Mouse (Mus musculus) hindbrain, embryonic 15.5 days (tissue): ENCODE measurements around the gene Klhdc8a. TPM values are rescaled to one million over a fixed set of nuclear protein-coding genes. Genes with fewer than 3 reads are reported as not detected.

Experiments
- ATAC-seq: fragments of 200-750 bp; cut with Nextera tagmentation; 2 replicates; pipeline ENCODE4 v1.8.0; 2017; ENCODE audit warnings: low read depth, moderate number of reproducible peaks, moderate TSS enrichment; ENCODE audit not compliant: low FRiP score
- H3K27ac ChIP-seq: fragments of 300-500 bp; sonication (generic); replicated peaks from 2 replicates; pipeline ENCODE4 v1.5.1; 2015; ENCODE audit warnings: mild to moderate bottlenecking, inconsistent platforms
- H3K27me3 ChIP-seq: fragments of 300-500 bp; sonication (generic); 2 replicates; pipeline ENCODE4 v1.6.1; 2015; ENCODE audit warnings: control low read depth, inconsistent platforms
- H3K36me3 ChIP-seq: fragments of 300-500 bp; sonication (generic); 2 replicates; pipeline ENCODE4 v1.6.1; 2015; ENCODE audit warnings: control low read depth, inconsistent platforms
- H3K4me1 ChIP-seq: fragments of 300-500 bp; sonication (generic); replicated peaks from 2 replicates; pipeline ENCODE4 v1.6.1; 2015; ENCODE audit warnings: control low read depth, inconsistent platforms
- H3K4me2 ChIP-seq: fragments of 300-500 bp; sonication (generic); 2 replicates; pipeline ENCODE4 v1.6.1; 2015; ENCODE audit warnings: moderate library complexity, mild to moderate bottlenecking, inconsistent platforms
- H3K4me3 ChIP-seq: fragments of 300-500 bp; sonication (generic); 2 replicates; pipeline ENCODE4 v1.5.1; 2015; ENCODE audit warnings: mild to moderate bottlenecking, inconsistent platforms
- H3K9ac ChIP-seq: fragments of 300-500 bp; sonication (generic); 2 replicates; pipeline ENCODE4 v1.6.1; 2015; ENCODE audit warnings: inconsistent platforms
- H3K9me3 ChIP-seq: fragments of 300-500 bp; sonication (generic); 2 replicates; pipeline ENCODE4 v1.6.1; 2016; ENCODE audit warnings: control low read depth, inconsistent platforms
- WGBS: fragments of 180-500 bp; shearing (Covaris S2); methylation state at CpG from one replicate; pipeline ENCODE4 v1.1.7; 2015; 5-methylcytosine and 5-hydroxymethylcytosine counted together
- polyA plus RNA-seq: library from polyadenylated mRNA; unstranded; fragments of >200 nt; fragmentation: Nextera tagmentation; extraction: Ambion mirVana; gene quantifications from 2 replicates; pipeline ENCODE4 v1.2.1, GENCODE M21; 2015

Gene Klhdc8a
- polyA plus RNA-seq, 1 experiment from 2014 or later, result 8.7 TPM

DNA sequence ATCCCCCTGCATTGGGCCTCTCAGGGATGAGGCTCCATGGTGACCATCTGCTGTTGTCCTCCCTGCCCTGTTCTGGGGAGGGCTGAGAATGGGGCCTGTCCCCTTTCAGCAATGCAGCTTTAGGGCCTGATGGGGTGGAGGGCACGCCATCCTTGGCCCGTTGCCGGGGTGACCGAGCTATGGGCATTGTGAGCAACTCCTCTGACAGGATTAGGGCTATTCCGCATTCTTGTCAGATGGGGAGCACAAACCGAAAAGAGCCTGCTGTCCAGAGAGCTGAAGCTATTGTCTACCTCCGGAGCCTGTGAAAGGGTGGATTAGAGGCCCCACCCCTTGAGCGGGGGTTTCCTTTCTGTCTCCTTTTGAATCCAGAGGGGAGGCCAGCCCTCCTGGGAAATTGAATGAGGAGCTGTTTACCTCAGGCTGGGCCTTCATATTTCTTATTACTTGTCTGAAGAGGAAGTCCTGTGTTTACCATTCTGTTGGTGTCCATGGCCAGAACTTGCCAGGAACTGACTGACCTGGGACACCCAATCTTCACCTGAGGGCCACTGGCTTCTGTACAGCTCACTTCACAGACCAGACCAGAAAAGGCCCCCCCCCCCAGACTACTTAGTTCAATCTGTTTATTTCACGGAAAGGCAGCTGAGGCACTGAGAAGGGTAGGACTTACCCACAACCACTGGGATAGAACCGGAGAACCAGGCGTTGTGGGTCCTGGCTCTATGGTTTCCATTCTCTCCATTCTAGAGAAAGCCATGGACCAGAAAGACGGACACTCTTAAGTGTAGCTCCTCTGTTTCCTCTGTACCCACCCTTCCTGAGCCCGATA, 24.5 kb downstream of the Klhdc8a start:
- H3K9ac ChIP-seq, result peak overlapping the region; percentile 35; the same call in 1 of the 2 replicates
- no peak overlapping the region for H3K4me3 ChIP-seq
- no peaks in the 10 kb centered on the region for H3K36me3 ChIP-seq
- H3K4me1 ChIP-seq, result peaks cover 61% of the 10 kb centered on the region
- peak overlapping the region; percentile 20 for H3K4me2 ChIP-seq
- peak; percentile 85 for ATAC-seq
- no peaks in the 10 kb centered on the region for H3K27me3 ChIP-seq
- WGBS, result 12% methylated on average over 13 of the region's 13 CpGs
- peak overlapping the region; percentile 85 for H3K27ac ChIP-seq
- H3K9me3 ChIP-seq, result no peaks in the 10 kb centered on the region

DNA sequence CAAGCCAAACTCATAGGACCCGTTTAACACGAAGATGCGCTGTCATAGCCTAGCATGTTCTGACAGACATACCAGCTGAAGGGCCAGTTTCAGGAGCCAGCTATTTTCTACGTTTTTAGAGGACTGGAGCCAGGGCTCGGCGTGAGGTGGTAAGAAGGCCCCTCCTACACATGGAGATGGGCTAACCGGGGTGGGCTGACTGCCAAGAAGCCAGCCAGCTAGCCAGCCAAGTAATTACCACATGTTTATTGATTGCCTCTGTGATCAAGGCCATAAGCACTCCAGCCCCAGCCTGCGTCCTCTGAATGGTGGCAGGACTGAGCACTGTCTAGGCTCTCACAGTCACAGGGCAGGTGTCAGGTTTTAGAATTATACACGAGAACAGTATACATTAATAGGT, 28.4 kb downstream of the Klhdc8a start:
- Histone ChIP-seq H3K4me1 (peaks cover 36% of the 10 kb centered on the region), H3K9ac (no peak overlapping the region), H3K36me3 (peaks cover 6% of the 10 kb centered on the region), H3K4me3 (no peak overlapping the region), H3K4me2 (no peak overlapping the region), H3K27ac (peak overlapping the region; percentile 6; the same call in 1 of the 2 replicates), H3K9me3 (no peaks in the 10 kb centered on the region), H3K27me3 (no peaks in the 10 kb centered on the region)
- 30% methylated on average over 9 of the region's 9 CpGs for WGBS
- ATAC-seq, result peak; percentile 57

DNA sequence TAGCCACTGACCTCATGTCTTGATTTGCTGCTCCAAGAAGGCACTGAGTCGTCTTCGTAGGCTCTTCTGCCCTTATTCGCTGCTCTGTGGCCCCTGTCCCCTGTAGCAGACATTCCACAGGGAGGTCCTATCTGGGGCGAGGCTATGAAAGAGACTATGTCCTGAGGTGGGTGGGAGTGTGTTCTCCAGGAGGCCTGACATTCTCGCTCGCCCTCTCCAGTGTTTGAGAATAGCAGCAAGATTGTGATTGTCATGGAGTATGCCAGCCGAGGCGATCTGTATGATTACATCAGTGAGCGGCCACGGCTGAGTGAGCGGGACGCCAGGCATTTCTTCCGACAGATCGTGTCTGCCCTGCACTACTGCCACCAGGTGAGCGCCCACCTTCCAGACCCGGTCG, 29.1 kb downstream of the Klhdc8a start:
- Histone ChIP-seq H3K27me3 (no peaks in the 10 kb centered on the region), H3K36me3 (peaks cover 6% of the 10 kb centered on the region), H3K4me1 (peaks cover 29% of the 10 kb centered on the region), H3K9ac (no peak overlapping the region), H3K9me3 (no peaks in the 10 kb centered on the region), H3K4me3 (no peak overlapping the region), H3K4me2 (no peak overlapping the region), H3K27ac (0 out of 2 replicates have a peak overlapping the region, but pooled peaks have one; percentile 6)
- no peak for ATAC-seq
- WGBS, result 72% methylated on average over 17 of the region's 17 CpGs

DNA sequence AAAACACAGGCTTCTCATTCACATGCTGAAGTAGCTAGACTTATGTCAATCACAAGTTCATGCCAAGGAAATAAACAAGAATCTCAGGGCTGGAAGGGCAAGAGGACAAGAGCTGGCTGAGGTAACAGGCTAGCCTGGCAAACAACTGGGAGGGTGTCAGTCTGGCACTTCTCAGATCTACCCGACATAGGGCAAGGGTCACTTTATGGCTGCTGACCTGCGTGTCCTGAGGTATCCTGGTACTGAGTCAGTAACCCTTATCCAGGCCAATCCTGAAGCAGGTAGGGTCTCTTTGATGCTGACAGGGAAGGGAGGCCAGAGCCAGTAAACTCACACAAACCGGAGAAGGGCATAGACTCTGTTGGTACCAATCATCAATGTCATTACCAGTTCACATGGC, 30.1 kb downstream of the Klhdc8a start:
- 93% methylated on average over 3 of the region's 3 CpGs for WGBS
- no peak for ATAC-seq
- Histone ChIP-seq H3K4me2 (no peak overlapping the region), H3K27ac (no peak overlapping the region), H3K4me1 (peaks cover 27% of the 10 kb centered on the region), H3K27me3 (no peaks in the 10 kb centered on the region), H3K9ac (no peak overlapping the region), H3K36me3 (peaks cover 6% of the 10 kb centered on the region), H3K4me3 (no peak overlapping the region), H3K9me3 (no peaks in the 10 kb centered on the region)

DNA sequence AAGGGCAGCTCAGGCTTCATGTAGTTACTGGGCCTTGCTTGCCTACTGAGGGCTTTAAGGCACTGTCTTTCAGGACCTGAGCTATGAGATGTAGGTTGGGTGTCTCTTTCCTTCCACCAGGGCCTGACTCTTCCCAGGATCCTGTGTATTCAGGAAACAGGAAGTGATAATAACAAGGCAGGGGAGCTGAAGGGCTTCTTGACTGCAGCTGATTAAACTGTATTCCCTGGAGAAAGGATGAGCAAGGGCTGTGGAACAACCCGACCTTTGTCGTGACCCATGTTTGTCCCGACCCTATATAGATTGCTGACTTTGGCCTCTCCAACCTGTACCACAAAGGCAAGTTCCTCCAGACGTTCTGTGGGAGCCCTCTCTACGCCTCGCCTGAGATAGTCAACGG, 31.2 kb downstream of the Klhdc8a start:
- Histone ChIP-seq H3K4me3 (no peak overlapping the region), H3K27ac (no peak overlapping the region), H3K4me1 (peaks cover 36% of the 10 kb centered on the region), H3K4me2 (no peak overlapping the region), H3K9ac (no peak overlapping the region), H3K9me3 (no peaks in the 10 kb centered on the region), H3K36me3 (peaks cover 6% of the 10 kb centered on the region), H3K27me3 (no peaks in the 10 kb centered on the region)
- 83% methylated on average over 7 of the region's 7 CpGs for WGBS
- ATAC-seq, result no peak

DNA sequence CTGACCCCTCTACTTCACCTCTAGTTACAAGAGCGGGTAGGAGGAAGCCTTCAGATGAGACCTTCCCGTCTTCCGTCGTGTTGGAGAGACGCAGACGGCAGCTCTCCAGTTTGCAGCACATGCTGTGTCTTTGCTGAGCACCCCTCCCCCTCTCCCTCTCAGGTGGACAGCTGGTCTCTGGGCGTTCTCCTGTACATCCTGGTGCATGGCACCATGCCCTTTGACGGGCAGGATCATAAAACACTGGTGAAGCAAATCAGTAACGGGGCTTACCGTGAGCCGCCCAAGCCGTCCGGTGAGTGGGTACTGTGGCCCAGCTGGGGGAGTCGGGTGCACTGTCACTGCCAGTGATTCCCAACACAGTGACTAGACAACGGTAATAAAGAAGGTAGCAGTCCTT, 32.0 kb downstream of the Klhdc8a start:
- no peak for ATAC-seq
- Histone ChIP-seq H3K27me3 (no peaks in the 10 kb centered on the region), H3K9me3 (no peaks in the 10 kb centered on the region), H3K4me1 (peaks cover 43% of the 10 kb centered on the region), H3K36me3 (peaks cover 6% of the 10 kb centered on the region), H3K27ac (no peak overlapping the region), H3K4me2 (no peak overlapping the region), H3K9ac (no peak overlapping the region), H3K4me3 (no peak overlapping the region)
- WGBS, result 73% methylated on average over 15 of the region's 15 CpGs

DNA sequence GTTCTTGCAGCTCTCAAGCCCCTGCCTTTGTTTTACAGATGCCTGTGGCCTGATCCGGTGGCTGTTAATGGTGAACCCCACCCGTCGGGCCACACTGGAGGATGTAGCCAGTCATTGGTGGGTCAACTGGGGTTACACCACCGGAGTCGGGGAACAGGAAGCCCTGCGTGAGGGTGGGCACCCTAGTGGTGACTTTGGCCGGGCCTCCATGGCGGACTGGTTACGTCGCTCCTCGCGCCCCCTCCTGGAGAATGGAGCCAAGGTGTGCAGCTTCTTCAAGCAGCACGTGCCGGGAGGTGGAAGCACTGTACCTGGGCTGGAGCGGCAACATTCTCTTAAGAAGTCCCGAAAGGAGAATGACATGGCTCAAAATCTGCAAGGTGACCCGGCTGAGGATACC, 32.9 kb downstream of the Klhdc8a start:
- peaks cover 42% of the 10 kb centered on the region for H3K4me1 ChIP-seq

DNA sequence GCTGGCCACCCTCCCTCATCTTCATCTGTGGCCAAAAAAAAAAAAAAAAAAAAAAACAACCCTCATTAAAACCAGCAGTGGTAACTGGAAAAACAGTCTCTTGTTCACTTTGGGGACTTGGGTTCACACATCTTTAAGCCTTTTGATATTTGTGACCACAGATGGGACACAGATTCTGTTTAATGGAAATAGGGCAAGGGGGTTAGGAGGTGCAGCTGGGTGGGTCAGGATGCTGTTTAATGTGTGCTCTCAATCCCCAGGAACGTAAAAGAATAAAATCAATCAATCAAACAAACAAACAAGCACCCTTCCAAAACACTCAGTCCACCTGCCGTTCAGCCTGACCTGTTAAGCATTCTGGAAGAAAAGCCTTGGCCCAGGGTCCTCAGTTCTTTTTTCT, 34.8 kb downstream of the Klhdc8a start:
- H3K9me3 ChIP-seq, result no peaks in the 10 kb centered on the region
- peaks cover 29% of the 10 kb centered on the region for H3K4me1 ChIP-seq
- H3K4me2 ChIP-seq, result no peak overlapping the region
- no peak for ATAC-seq
- no peak overlapping the region for H3K9ac ChIP-seq
- H3K27ac ChIP-seq, result peak overlapping the region; percentile 57; the same call in 1 of the 2 replicates
- no peak overlapping the region for H3K4me3 ChIP-seq
- H3K27me3 ChIP-seq, result no peaks in the 10 kb centered on the region
- H3K36me3 ChIP-seq, result peaks cover 6% of the 10 kb centered on the region
- 8% methylated on average over 2 of the region's 2 CpGs for WGBS

More for the DNA sequence above, 32.9 kb downstream of the Klhdc8a start:
- Histone ChIP-seq H3K4me3 (no peak overlapping the region), H3K36me3 (peaks cover 6% of the 10 kb centered on the region), H3K9me3 (no peaks in the 10 kb centered on the region), H3K9ac (no peak overlapping the region), H3K4me2 (no peak overlapping the region), H3K27ac (no peak overlapping the region), H3K27me3 (no peaks in the 10 kb centered on the region)
- no peak for ATAC-seq
- WGBS, result 87% methylated on average over 17 of the region's 17 CpGs

DNA sequence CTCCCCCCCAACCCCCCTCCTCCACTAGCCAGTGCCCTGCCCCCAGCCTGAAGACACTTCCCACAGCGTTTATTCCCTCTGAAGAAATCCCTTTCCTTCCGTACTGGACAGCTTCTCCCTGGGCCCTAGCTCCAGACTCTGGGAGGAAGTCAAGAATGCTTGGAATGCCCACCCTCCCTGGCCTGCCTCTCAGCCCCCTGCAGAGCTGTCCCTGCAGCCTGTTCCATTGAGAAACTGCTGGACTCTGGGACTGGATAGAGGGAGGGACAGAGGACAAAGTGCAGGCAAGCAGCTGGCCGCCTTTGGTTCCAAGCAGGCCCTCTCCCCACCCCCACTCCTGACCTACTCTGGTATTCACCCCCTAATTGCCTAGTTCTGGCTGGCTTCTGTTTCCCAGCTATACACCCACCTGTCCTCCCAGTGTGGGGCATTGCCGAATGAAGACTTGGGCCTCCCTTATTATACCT, 35.3 kb downstream of the Klhdc8a start:
- WGBS, result 0% methylated on average over 4 of the region's 4 CpGs
- Histone ChIP-seq H3K36me3 (peaks cover 2% of the 10 kb centered on the region), H3K27ac (peak overlapping the region; percentile 57), H3K4me3 (no peak overlapping the region), H3K4me2 (no peak overlapping the region), H3K27me3 (no peaks in the 10 kb centered on the region), H3K4me1 (peaks cover 29% of the 10 kb centered on the region), H3K9me3 (no peaks in the 10 kb centered on the region), H3K9ac (no peak overlapping the region)
- ATAC-seq, result peak; percentile 70

DNA sequence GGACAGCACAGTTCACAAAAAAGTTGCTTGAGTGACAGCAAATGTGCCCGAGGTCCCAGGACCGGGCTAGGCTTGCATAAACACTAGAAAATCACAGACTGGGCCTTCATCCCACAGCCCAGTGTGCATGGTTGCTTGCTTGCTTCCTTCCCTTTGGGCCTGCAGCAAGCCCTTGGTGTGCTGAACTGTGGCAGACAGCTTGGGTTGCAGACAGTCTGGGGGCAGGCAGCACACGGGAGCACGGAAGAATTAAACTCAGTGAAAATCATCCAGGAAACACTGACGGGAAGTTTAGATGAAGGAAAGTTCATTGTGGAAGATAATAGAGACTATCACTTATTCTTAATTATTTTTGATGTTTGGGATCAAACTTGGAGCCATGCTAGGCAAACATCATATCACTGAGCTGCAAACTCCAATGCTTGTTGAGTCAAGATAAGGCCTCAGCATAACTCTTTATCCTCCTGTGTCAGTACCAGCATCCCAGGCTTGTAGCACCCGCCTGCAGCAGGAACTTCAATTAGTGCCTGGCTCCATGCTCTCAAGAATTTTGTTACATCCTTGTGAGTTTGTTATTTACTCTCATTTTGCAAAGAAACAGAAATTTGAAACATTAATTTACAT, 35.9 kb downstream of the Klhdc8a start:
- ATAC-seq, result no peak; the same call in 1 of the 2 replicates
- H3K36me3 ChIP-seq, result no peaks in the 10 kb centered on the region; the same call in 1 of the 2 replicates

DNA sequence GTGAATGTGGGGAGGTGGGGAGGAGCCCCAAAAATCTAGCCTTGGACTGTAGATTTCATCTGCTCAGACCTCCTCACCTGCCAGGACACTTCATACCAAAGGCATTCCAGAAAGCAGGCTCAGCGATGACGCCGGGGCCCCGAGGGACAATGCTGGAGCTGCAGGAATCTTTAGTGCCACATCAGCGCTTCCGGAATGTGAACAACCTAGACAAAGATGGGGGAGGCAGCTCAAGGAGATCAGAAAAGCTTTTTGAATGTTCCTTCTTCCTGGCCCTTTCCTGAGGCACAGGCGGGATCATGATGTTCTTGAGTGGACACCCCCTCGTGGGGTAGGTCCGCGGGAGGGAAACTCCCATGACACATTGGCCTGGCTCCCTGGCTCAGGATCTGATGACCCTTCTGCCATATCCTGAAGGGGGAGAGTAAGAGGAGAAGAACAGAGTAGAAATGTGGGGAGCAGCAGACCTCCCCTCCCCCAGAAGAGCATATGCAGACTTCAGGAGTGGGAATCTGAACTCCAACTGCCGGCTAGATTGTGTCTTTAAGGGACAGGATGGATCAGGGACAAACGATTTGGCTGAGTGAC, 37.0 kb downstream of the Klhdc8a start:
- H3K4me1 ChIP-seq, result peaks cover 29% of the 10 kb centered on the region
- no peak overlapping the region for H3K4me3 ChIP-seq
- no peaks in the 10 kb centered on the region for H3K9me3 ChIP-seq
- no peaks in the 10 kb centered on the region for H3K27me3 ChIP-seq
- no peaks in the 10 kb centered on the region for H3K36me3 ChIP-seq
- 23% methylated on average over 12 of the region's 12 CpGs for WGBS
- H3K9ac ChIP-seq, result no peak overlapping the region
- ATAC-seq, result no peak
- no peak overlapping the region for H3K27ac ChIP-seq
- no peak overlapping the region for H3K4me2 ChIP-seq

More for the DNA sequence above, 35.9 kb downstream of the Klhdc8a start:
- WGBS, result 11% methylated on average over 6 of the region's 6 CpGs
- H3K4me2 ChIP-seq, result no peak overlapping the region
- H3K9me3 ChIP-seq, result no peaks in the 10 kb centered on the region
- peaks cover 29% of the 10 kb centered on the region for H3K4me1 ChIP-seq
- no peaks in the 10 kb centered on the region for H3K27me3 ChIP-seq
- H3K9ac ChIP-seq, result no peak overlapping the region
- no peak overlapping the region for H3K4me3 ChIP-seq
- H3K27ac ChIP-seq, result peak overlapping the region; percentile 57

DNA sequence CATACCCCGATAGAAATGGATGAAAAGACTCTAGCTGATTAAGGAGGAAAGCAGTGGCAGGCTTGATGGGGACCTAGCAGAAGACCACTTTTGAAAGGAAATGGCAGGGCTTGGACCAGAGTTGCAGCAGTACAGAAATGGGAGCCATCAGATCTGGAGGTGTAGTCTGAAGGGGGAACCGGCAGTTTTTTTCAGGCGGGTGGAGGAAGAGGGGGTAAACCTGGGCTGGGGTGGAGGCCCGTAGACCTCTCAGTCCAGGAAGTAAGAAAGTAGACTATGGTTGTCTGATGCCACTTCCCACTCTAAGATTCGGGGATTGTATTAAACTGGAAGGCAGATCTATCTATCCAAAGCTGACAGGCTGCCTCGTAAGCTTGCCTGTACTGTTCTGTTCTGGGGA, 38.5 kb downstream of the Klhdc8a start:
- Histone ChIP-seq H3K36me3 (no peaks in the 10 kb centered on the region), H3K4me3 (no peak overlapping the region), H3K27ac (no peak overlapping the region), H3K9me3 (no peaks in the 10 kb centered on the region), H3K4me1 (peaks cover 29% of the 10 kb centered on the region), H3K4me2 (no peak overlapping the region), H3K9ac (no peak overlapping the region), H3K27me3 (no peaks in the 10 kb centered on the region)
- no peak for ATAC-seq
- WGBS, result 72% methylated on average over 6 of the region's 6 CpGs
